Mouse (Mus musculus) stomach, postnatal 0 days (tissue): ENCODE measurements around the gene Pcolce2. TPM values are rescaled to one million over a fixed set of nuclear protein-coding genes. Genes with fewer than 3 reads are reported as not detected.
A peak's percentile ranks its signal among the peaks of the same experiment; 100 is the strongest.

Source experiments
- ATAC-seq: fragments of 200-750 bp; cut with Nextera tagmentation; 2 replicates; pipeline ENCODE4 v1.8.0; 2017; ENCODE audit not compliant: low FRiP score, low TSS enrichment
- DNase-seq: peaks from one replicate; pipeline ENCODE4 v3.0.0-alpha.2; 2016; ENCODE audit warnings: low spot score
- H3K27ac ChIP-seq: fragments of 300-500 bp; sonication (generic); replicated peaks from 2 replicates; pipeline ENCODE4 v1.5.1; 2014; ENCODE audit warnings: mild to moderate bottlenecking, control low read depth
- H3K27me3 ChIP-seq: fragments of 300-500 bp; sonication (generic); 2 replicates; pipeline ENCODE4 v1.6.1; 2014; ENCODE audit warnings: low read length; ENCODE audit not compliant: control insufficient read depth, insufficient read depth
- H3K36me3 ChIP-seq: fragments of 300-500 bp; sonication (generic); 2 replicates; pipeline ENCODE4 v1.6.1; 2014; ENCODE audit warnings: low read length, mixed read lengths; ENCODE audit not compliant: control insufficient read depth, insufficient read depth
- H3K4me1 ChIP-seq: fragments of 300-500 bp; sonication (generic); replicated peaks from 2 replicates; pipeline ENCODE4 v1.6.1; 2014; ENCODE audit warnings: antibody characterized with exemption; ENCODE audit not compliant: control insufficient read depth, insufficient read depth
- H3K4me2 ChIP-seq: fragments of 300-500 bp; sonication (generic); replicated peaks from 2 replicates; pipeline ENCODE4 v1.6.1; 2014; ENCODE audit warnings: low read depth, mild to moderate bottlenecking, control low read depth, moderate library complexity
- H3K4me3 ChIP-seq: fragments of 300-500 bp; sonication (generic); 2 replicates; pipeline ENCODE4 v1.5.1; 2014; ENCODE audit warnings: low read depth, low read length, control low read depth
- H3K9ac ChIP-seq: fragments of 300-500 bp; sonication (generic); 2 replicates; pipeline ENCODE4 v1.6.1; 2014; ENCODE audit warnings: mild to moderate bottlenecking, low read length, control low read depth, mixed read lengths
- H3K9me3 ChIP-seq: fragments of 300-500 bp; sonication (generic); 2 replicates; pipeline ENCODE4 v1.6.1; 2016; ENCODE audit warnings: low read length; ENCODE audit not compliant: control insufficient read depth
- CTCF ChIP-seq: IDR thresholded peaks from 2 replicates; pipeline ENCODE4 v1.5.1; 2016; ENCODE audit warnings: antibody characterized with exemption, low read depth, mild to moderate bottlenecking, moderate library complexity
- EP300 ChIP-seq: optimal IDR thresholded peaks from 2 replicates; pipeline ENCODE3; 2016; ENCODE audit warnings: antibody characterized with exemption
- WGBS: fragments of 180-500 bp; shearing (Covaris S2); extraction: QIAGEN DNeasy Blood & Tissue Kit; methylation state at CpG from one replicate; pipeline ENCODE4 v1.1.7; 2014; 5-methylcytosine and 5-hydroxymethylcytosine counted together
- polyA plus RNA-seq: library from polyadenylated mRNA; unstranded; fragments of >200 nt; fragmentation: Nextera tagmentation; extraction: Ambion mirVana; gene quantifications from 2 replicates; pipeline ENCODE4 v1.2.1, GENCODE M21; 2015

Gene Pcolce2
- polyA plus RNA-seq, 1 experiment from 2014 or later, result 0.21 TPM

GRCm38 (mm10) chr9:95636395-95636794, 1.0 kb upstream of the Pcolce2 start:
- Histone ChIP-seq H3K4me2 (no peak overlapping the region), H3K4me1 (no peaks in the 10 kb centered on the region), H3K36me3 (no peaks in the 10 kb centered on the region), H3K9me3 (no peaks in the 10 kb centered on the region), H3K9ac (no peak overlapping the region), H3K27me3 (0 out of 2 replicates have a peak, but pooled peaks cover 4% of the 10 kb centered on the region), H3K27ac (no peak overlapping the region), H3K4me3 (no peak overlapping the region)
- WGBS, result 77% methylated on average over 4 of the region's 4 CpGs
- DNase-seq (no peak), ATAC-seq (no peak)
- no peak for TF ChIP-seq CTCF
- no peak for TF ChIP-seq EP300

GRCm38 (mm10) chr9:95639919-95640318, 2.5 kb downstream of the Pcolce2 start:
- Histone ChIP-seq H3K9ac (no peak overlapping the region), H3K9me3 (no peaks in the 10 kb centered on the region), H3K4me1 (no peaks in the 10 kb centered on the region), H3K4me3 (no peak overlapping the region), H3K4me2 (no peak overlapping the region), H3K27ac (no peak overlapping the region), H3K27me3 (0 out of 2 replicates have a peak, but pooled peaks cover 4% of the 10 kb centered on the region), H3K36me3 (no peaks in the 10 kb centered on the region)
- DNase-seq, result no peak
- WGBS, result 44% methylated on average over 4 of the region's 4 CpGs
- TF ChIP-seq EP300, result no peak
- TF ChIP-seq CTCF, result no peak
- no peak for ATAC-seq

- H3K4me2 ChIP-seq, result no peak overlapping the region
- H3K36me3 ChIP-seq, result no peaks in the 10 kb centered on the region
- no peak overlapping the region for H3K27ac ChIP-seq
- WGBS, result 88% methylated on average over 8 of the region's 8 CpGs
- H3K4me3 ChIP-seq, result no peak overlapping the region
- no peak overlapping the region for H3K9ac ChIP-seq
- ATAC-seq, result no peak
- H3K4me1 ChIP-seq, result no peaks in the 10 kb centered on the region
- H3K27me3 ChIP-seq, result no peaks in the 10 kb centered on the region
- TF ChIP-seq CTCF (no peak), EP300 (no peak)
- DNase-seq, result no peak
- no peaks in the 10 kb centered on the region for H3K9me3 ChIP-seq
Measured at GRCm38 (mm10) chr9:95645926-95646325, 8.5 kb downstream of the Pcolce2 start.

- 65% methylated on average over 6 of the region's 6 CpGs for WGBS
- Histone ChIP-seq H3K36me3 (no peaks in the 10 kb centered on the region), H3K4me2 (no peak overlapping the region), H3K27me3 (no peaks in the 10 kb centered on the region), H3K4me1 (no peaks in the 10 kb centered on the region), H3K9me3 (no peaks in the 10 kb centered on the region), H3K9ac (no peak overlapping the region), H3K4me3 (no peak overlapping the region), H3K27ac (no peak overlapping the region; the same call in 1 of the 2 replicates)
- TF ChIP-seq EP300, result no peak
- DNase-seq, result no peak
- ATAC-seq, result peak; percentile 40; the same call in 1 of the 2 replicates
Measured at GRCm38 (mm10) chr9:95653363-95653762, 16.0 kb downstream of the Pcolce2 start.

- no peak for TF ChIP-seq CTCF
- no peak for TF ChIP-seq EP300
- Histone ChIP-seq H3K9me3 (no peaks in the 10 kb centered on the region), H3K4me1 (no peaks in the 10 kb centered on the region), H3K9ac (no peak overlapping the region), H3K36me3 (no peaks in the 10 kb centered on the region), H3K27me3 (no peaks in the 10 kb centered on the region), H3K27ac (no peak overlapping the region), H3K4me3 (no peak overlapping the region), H3K4me2 (no peak overlapping the region)
- DNase-seq (no peak), ATAC-seq (no peak)
- WGBS, result 92% methylated on average over 5 of the region's 5 CpGs
Measured at GRCm38 (mm10) chr9:95654356-95654755, 17.0 kb downstream of the Pcolce2 start.

- Histone ChIP-seq H3K27me3 (no peaks in the 10 kb centered on the region), H3K27ac (no peak overlapping the region), H3K4me2 (no peak overlapping the region), H3K4me3 (no peak overlapping the region), H3K4me1 (no peaks in the 10 kb centered on the region), H3K9ac (no peak overlapping the region), H3K36me3 (no peaks in the 10 kb centered on the region), H3K9me3 (no peaks in the 10 kb centered on the region)
- ATAC-seq, result no peak
- 70% methylated on average over 2 of the region's 2 CpGs for WGBS
- TF ChIP-seq CTCF, result no peak
- no peak for TF ChIP-seq EP300
- no peak for DNase-seq
Measured at GRCm38 (mm10) chr9:95657941-95658340, 20.5 kb downstream of the Pcolce2 start.
